Mouse (Mus musculus) v-Abl transformed pro-B cells (cell line): ENCODE data around the gene Rnf19b.

Experiments
- in situ Hi-C, 2 experiments: fragments of 400-800 bp; cut with MboI; formaldehyde crosslinking; loops; one replicate each; pipeline ENCODE4 v1.15.1; 2025; ENCODE audit not compliant: unreplicated experiment in 2 of 2

Gene Rnf19b

GRCm38 (mm10) chr4:129032963-129033951 lies 24.8 kb upstream of the Rnf19b start:
- in situ Hi-C loops = loop anchor here in 1 of 2 experiments (5.0 kb wide), 1 partner anchor 34 kb away; no protein-coding TSS in a partner anchor

- in situ Hi-C loops = loop anchor here in 1 of 2 experiments (5.0 kb wide), 1 partner anchor 33 kb away; no protein-coding TSS in a partner anchor
Measured at GRCm38 (mm10) chr4:129034224-129034623, 23.8 kb upstream of the Rnf19b start.

GRCm38 (mm10) chr4:129034706-129035660 lies 23.1 kb upstream of the Rnf19b start:
- in situ Hi-C loops = loop anchor here in 1 of 2 experiments (5.0 kb wide), 1 partner anchor 32 kb away; no protein-coding TSS in a partner anchor

GRCm38 (mm10) chr4:129035851-129036445 lies 22.1 kb upstream of the Rnf19b start:
- in situ Hi-C loops = no loop called here

GRCm38 (mm10) chr4:129047721-129048421 lies 10.2 kb upstream of the Rnf19b start:
- in situ Hi-C loops = no loop called here

GRCm38 (mm10) chr4:129048501-129049305 lies 9.4 kb upstream of the Rnf19b start:
- in situ Hi-C loops = no loop called here

GRCm38 (mm10) chr4:129049306-129050011 lies 8.6 kb upstream of the Rnf19b start:
- in situ Hi-C loops = no loop called here

GRCm38 (mm10) chr4:129050365-129050764 lies 7.7 kb upstream of the Rnf19b start:
- in situ Hi-C loops = no loop called here

- in situ Hi-C loops = no loop called here
Measured at GRCm38 (mm10) chr4:129050901-129051417, 7.1 kb upstream of the Rnf19b start.

- in situ Hi-C loops = no loop called here
Measured at GRCm38 (mm10) chr4:129051461-129052183, 6.4 kb upstream of the Rnf19b start.

- in situ Hi-C loops = no loop called here
Measured at GRCm38 (mm10) chr4:129054757-129055156, 3.3 kb upstream of the Rnf19b start.

- in situ Hi-C loops = no loop called here
Measured at GRCm38 (mm10) chr4:129055562-129055961, 2.5 kb upstream of the Rnf19b start.

- in situ Hi-C loops = no loop called here
Measured at GRCm38 (mm10) chr4:129057533-129058206, 401 bp upstream of the Rnf19b start.

- in situ Hi-C loops = no loop called here
Measured at GRCm38 (mm10) chr4:129059125-129059551, 1.1 kb downstream of the Rnf19b start.

GRCm38 (mm10) chr4:129059922-129060321 lies 1.9 kb downstream of the Rnf19b start:
- in situ Hi-C loops = loop anchor here in 1 of 2 experiments (5.0 kb wide), 1 partner anchor 43 kb away; no protein-coding TSS in a partner anchor

- in situ Hi-C loops = loop anchor here in 1 of 2 experiments (5.0 kb wide), 1 partner anchor 44 kb away; no protein-coding TSS in a partner anchor
Measured at GRCm38 (mm10) chr4:129061486-129061885, 3.4 kb downstream of the Rnf19b start.
